Mouse (Mus musculus): ENCODE measurements at regions not wholly inside any gene's neighbourhood (a gene's known extent, or its start where the extent isn't known, plus 50 kb on each side); places are given as distances from the start of the nearest gene placed in this dataset.

DNA sequence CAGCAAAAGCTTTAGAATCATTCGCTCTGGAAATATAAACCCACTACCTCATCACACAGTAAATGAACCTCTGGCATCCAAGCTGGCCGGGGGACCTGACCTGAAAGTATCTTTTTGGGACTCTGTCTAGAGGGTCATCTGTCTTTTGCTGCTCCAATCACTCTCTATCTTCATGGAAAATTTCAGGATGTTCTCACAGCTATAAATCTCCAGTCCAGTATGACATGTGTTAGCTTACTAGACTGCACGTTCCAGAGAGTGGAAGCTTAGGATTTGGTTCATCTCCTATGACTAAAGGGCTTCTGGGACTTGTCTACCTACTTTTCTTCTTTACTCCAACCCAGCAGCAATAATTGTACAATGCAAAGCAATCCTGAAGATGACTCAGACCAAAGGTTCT, 60.5 kb upstream of the Cep78 start:
- TF ChIP-seq ZNF384 (IDR thresholded peaks at IDR 0.05; ENCODE audit: low read depth, low read length) = no peak
- no peak for TF ChIP-seq ZC3H11A (IDR thresholded peaks at IDR 0.05; ENCODE audit: borderline replicate concordance, low read depth, low read length)
- no peak for TF ChIP-seq HCFC1 (IDR thresholded peaks at IDR 0.05; ENCODE audit: borderline replicate concordance, insufficient read depth, low read length)
